Mouse (Mus musculus): ENCODE measurements around the gene Man1b1.

GRCm38 (mm10) chr2:25303452-25303851 lies 28.7 kb upstream of the Man1b1 start:
- TF ChIP-seq EP300 (optimal IDR thresholded peaks at IDR 0.05), result no peak
- TF ChIP-seq CTCF (IDR thresholded peaks at IDR 0.05; ENCODE audit: low read depth), result no peak
